Mouse (Mus musculus) A20 (cell line): ENCODE results near the gene Tesk1.

Experiments
- DNase-seq: peaks from one replicate; pipeline ENCODE4 v3.0.0-alpha.2; 2011; ENCODE audit warnings: low read depth, low spot score

Tesk1 gene

DNA sequence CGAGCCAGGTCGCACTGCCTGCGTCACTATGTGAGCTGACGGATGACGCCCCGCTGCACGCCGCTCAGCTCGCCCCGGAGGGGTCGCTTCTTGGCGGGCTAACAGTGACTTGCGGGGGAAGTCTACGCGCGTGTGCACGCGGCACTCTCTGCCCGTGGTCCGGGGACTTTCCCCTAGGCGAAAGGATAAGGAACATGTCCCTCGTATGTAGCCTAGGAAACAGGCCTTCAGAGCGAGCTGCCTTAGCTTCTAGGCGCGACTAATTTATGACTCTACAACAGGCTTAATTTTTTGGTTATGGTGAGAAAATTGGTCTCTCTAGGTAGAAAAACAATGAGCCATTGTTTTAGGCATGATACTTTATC lies 51.1 kb downstream of the Tesk1 start, which contains the start of gene Ccdc107:
Gene Ccdc107 (plus strand): TSS at position 80 of the 365 bp plus-strand sequence.
- peak; percentile 96 for DNase-seq

DNA sequence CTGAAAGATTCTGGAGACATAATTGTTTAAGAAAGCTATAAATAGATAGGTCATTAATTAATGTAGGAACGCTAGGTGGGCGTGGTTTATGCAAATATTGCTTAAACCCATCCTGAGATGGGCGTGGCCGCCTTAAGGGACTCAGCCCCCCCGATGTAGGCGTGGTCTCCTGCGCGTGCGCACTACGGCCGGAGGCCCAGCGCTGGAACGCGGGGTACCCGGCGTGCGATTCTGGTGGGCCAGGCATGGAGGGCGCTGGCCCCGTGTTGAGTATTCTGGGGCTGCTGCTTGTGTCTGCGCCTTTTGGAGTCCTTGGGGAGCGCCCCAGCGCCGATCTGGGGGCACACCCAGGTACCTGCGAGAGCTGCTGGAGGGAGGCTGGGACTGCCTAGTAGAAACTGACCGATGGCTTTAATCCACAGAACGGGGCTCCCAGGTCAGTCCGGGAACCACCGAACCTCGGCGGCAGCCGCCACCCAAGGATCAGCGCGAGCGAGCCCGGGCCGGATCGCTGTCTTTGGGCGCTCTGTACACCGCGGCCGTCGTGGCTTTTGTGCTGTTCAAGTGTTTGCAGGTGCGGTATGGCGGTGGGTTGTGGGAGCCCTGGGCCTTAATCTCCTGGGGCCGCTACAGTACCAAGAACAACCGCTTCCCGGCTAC lies 51.6 kb downstream of the Tesk1 start:
- DNase-seq: peak; percentile 97

DNA sequence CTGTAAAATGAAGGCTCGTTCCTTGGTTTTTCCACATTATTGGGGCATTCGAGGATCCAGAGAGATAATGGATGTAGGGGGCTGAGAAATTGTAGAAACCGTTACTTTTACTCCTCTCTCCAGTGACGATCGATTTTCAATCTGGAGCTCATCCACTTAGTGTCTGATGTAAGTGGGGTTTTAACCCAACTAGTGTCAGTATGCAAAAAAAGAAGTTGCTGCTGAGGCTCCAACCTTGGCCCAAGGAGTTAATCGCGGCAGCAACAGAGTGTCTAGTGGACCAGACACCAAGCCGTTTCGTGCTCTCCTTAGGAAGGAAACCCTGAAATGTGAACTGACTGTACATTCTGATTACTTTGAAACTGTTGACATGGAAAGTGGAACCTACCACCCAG lies 52.1 kb downstream of the Tesk1 start:
- peak; percentile 71 for DNase-seq

DNA sequence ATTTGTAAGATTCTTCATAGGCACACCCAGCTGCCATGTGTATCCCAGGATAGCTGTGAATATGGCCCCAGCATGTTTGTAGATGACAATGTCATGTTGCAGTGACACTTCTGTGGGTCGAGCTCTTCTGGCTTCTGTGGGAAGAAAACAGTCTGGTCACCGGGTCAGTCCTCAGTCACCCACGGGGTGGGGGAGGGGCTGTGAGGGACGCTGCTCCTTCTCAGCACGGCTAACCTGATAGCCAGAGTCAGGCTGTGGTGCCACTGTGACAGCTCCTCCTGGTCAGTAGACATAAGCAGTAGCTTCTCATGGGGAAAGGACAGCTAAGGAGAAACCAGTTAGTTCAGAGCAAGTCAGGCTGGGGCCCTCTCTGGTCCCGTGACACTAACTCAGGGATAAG lies 54.8 kb downstream of the Tesk1 start:
- DNase-seq: no peak

DNA sequence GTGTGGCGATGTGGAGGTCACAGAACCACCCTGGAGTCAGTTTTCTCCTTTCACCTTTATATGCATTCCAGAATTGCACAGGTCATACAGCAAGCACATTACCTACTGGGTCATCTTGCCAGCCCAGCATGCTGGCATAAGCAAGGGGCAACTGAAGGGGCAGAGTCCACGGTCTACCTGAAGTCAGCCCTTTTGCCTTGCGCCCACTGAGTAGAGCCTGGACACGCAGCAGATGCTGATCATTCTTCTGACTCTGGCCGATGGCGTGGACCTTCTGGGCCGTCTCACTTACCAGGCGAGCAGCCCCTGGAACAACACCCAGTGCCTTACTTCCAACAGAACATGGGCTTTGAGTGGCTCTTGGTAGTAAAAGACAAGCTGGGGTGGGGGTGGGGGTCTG lies 55.7 kb downstream of the Tesk1 start:
- no peak for DNase-seq
